Mouse (Mus musculus): Measurements from ENCODE around the gene Sumo1. TPM values are rescaled to one million over a fixed set of nuclear protein-coding genes. Genes with fewer than 3 reads are reported as not detected.

Sumo1 gene
- 97.7 TPM for polyA plus RNA-seq (2012; fragmentation: generic; extraction: Trizol)
- long read RNA-seq, experiment 1, transcript Sumo1-201 (5 exons, 1,215 nt): major isoform, 262 of 293 reads
- long read RNA-seq, experiment 1, partial matches to known transcripts: 1 of 293 reads
- long read RNA-seq, experiment 1, other reads (novel, unspliced or antisense): 30 of 293 reads
- long read RNA-seq, experiment 2, transcript Sumo1-201 (5 exons, 1,215 nt): major isoform, 175 of 188 reads
- long read RNA-seq, experiment 2, partial matches to known transcripts: 1 of 188 reads
- long read RNA-seq, experiment 2, other reads (novel, unspliced or antisense): 12 of 188 reads

DNA sequence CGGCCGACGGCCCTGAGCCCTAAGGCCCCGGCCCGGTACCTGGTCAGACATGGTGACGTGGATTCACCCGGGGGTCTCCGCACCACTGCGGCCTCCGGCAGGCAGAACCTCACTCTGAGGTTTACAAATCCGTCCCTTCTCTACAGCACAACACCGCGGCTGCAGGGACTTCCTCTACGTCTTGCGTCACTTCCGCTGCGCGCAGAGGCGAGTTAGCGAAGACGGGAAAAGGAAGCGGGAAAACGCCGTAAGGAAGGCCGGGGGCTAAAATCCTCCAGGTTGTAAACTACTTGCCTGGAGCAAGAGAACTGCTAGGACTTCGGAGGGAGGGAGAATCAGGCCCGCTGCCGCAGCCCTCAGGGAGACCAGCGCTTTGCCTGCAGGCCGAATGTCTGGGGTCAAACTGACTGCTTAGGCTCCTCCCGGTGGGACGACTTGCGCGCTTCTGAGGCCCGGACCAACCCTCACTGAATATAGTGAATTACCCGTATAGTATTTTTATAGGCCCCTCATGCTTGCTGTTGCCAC is at the start of gene Sumo1:
TSS of gene Sumo1 (minus strand) at position 194 of the 528 bp plus-strand sequence.
- H3K36me3 ChIP-seq (ENCODE audit: control insufficient read depth, insufficient read depth): peaks cover 10% of the 10 kb centered on the region
- peak within 1 kb of the TSS; percentile 92 for H3K4me3 ChIP-seq (ENCODE audit: insufficient read depth, poor library complexity, severe bottlenecking)
- peak within 1 kb of the TSS; percentile 97 for H3ac ChIP-seq (ENCODE audit: control insufficient read depth, insufficient read length, low read depth)
- peaks cover 71% of the 10 kb centered on the region for H3K79me2 ChIP-seq (ENCODE audit: control insufficient read depth, insufficient read depth)
- TF ChIP-seq MYOG (IDR thresholded peaks at IDR 0.05; ENCODE audit: control insufficient read depth, extremely low read depth, insufficient read length): no peak
- TF ChIP-seq CEBPB (IDR thresholded peaks at IDR 0.05; ENCODE audit: low read depth): peak; percentile 73
- H3K79me3 ChIP-seq (ENCODE audit: low read depth): peaks cover 61% of the 10 kb centered on the region
- H3K27me3 ChIP-seq (ENCODE audit: control insufficient read depth, insufficient read depth, insufficient read length): no peaks in the 10 kb centered on the region

DNA sequence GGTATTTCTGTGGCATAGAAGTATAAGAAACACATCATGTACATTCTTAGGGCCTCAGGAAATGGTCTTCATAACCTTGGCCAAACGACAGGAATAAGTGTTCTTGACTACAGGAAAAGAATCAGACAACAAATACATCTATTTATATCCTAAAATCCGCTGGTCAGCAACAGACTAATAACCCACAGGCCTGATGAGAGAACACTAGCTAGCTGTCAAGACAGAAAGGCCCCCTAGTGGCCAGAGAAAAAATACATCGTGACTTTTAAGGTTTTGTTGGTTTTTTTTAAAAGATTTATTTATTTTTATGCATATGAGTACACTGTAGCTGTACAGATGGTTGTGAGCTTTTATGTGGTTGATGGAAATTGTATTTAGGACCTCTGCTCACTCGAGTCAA is 49.3 kb upstream of the Sumo1 start:
- H3K79me3 ChIP-seq (ENCODE audit: low read depth): peaks cover 3% of the 10 kb centered on the region
- H3K27me3 ChIP-seq (ENCODE audit: control insufficient read depth, insufficient read depth, insufficient read length): no peaks in the 10 kb centered on the region
- H3ac ChIP-seq (ENCODE audit: control insufficient read depth, insufficient read length, low read depth): no peak overlapping the region
- TF ChIP-seq MYOD1 (IDR thresholded peaks at IDR 0.05; ENCODE audit: control insufficient read depth, insufficient read length, low read depth): no peak
- no peak for TF ChIP-seq FOSL1 (IDR thresholded peaks at IDR 0.05; ENCODE audit: insufficient read depth, low read length, poor library complexity, severe bottlenecking)
- no peak for TF ChIP-seq MYOG (IDR thresholded peaks at IDR 0.05; ENCODE audit: control insufficient read depth, extremely low read depth, insufficient read length)
- no peak for TF ChIP-seq CEBPB (IDR thresholded peaks at IDR 0.05; ENCODE audit: low read depth)
- TF ChIP-seq USF1 (IDR thresholded peaks at IDR 0.05; ENCODE audit: low read depth): no peak
- TF ChIP-seq CTCF (IDR thresholded peaks at IDR 0.05; ENCODE audit: control insufficient read depth, insufficient read depth, insufficient read length): no peak
- no peak for TF ChIP-seq MAX (IDR thresholded peaks at IDR 0.05)
- H3K79me2 ChIP-seq (ENCODE audit: control insufficient read depth, insufficient read depth): peaks cover 27% of the 10 kb centered on the region
- H3K4me3 ChIP-seq (ENCODE audit: insufficient read depth, poor library complexity, severe bottlenecking): no peak overlapping the region
- H3K36me3 ChIP-seq (ENCODE audit: control insufficient read depth, insufficient read depth): peaks cover 69% of the 10 kb centered on the region

DNA sequence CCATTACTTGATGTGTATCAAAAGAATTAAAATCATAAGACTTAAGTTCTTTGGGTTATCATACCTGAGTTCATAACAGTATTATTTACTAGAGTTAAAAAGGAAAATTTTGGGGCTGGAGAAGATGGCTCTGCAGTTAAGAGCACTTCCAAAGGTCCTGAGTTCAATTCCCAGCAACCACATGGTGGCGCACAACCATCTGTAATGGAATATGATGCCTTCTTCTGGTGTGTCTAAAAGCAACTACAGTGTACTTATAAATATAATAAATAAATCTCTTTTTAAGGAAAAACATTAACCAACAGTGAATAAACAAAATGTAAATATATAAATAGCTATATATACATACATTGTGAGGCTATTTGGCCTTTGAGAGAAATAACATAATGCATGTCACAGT is 31.1 kb upstream of the Sumo1 start:
- peaks cover 67% of the 10 kb centered on the region for H3K79me2 ChIP-seq (ENCODE audit: control insufficient read depth, insufficient read depth)
- H3K36me3 ChIP-seq (ENCODE audit: control insufficient read depth, insufficient read depth): peaks cover 98% of the 10 kb centered on the region

DNA sequence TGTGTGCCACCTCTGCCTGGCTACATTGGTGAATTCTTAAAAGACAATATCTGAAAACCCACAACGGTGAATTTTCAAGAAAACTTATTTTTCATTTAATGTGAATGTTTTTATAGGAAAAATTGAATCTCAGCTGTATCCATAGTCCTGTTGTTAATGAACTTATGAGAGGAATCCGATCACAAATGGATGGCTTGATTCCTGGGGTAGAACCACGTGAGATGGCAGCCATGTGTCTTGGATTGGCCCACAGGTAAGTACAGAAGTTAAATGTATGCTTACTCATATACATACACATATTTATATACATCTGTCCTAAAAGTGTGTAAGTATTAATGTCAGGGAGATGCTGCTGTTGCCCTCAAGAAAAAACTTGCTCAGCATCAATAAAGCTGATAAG is 27.6 kb upstream of the Sumo1 start:
- TF ChIP-seq MYOG (IDR thresholded peaks at IDR 0.05; ENCODE audit: control insufficient read depth, extremely low read depth, insufficient read length): no peak
- Histone ChIP-seq H3K79me3 (ENCODE audit: low read depth) (peaks cover 38% of the 10 kb centered on the region), H3K36me3 (ENCODE audit: control insufficient read depth, insufficient read depth) (peaks cover 98% of the 10 kb centered on the region), H3K4me3 (ENCODE audit: insufficient read depth, poor library complexity, severe bottlenecking) (no peak overlapping the region), H3K79me2 (ENCODE audit: control insufficient read depth, insufficient read depth) (peaks cover 82% of the 10 kb centered on the region), H3K27me3 (ENCODE audit: control insufficient read depth, insufficient read depth, insufficient read length) (no peaks in the 10 kb centered on the region), H3ac (ENCODE audit: control insufficient read depth, insufficient read length, low read depth) (no peak overlapping the region)

More for the DNA sequence above, 31.1 kb upstream of the Sumo1 start:
- TF ChIP-seq CTCF (IDR thresholded peaks at IDR 0.05; ENCODE audit: control insufficient read depth, insufficient read depth, insufficient read length): no peak
- no peak for TF ChIP-seq MAX (IDR thresholded peaks at IDR 0.05)
- TF ChIP-seq FOSL1 (IDR thresholded peaks at IDR 0.05; ENCODE audit: insufficient read depth, low read length, poor library complexity, severe bottlenecking): no peak
- TF ChIP-seq MYOG (IDR thresholded peaks at IDR 0.05; ENCODE audit: control insufficient read depth, extremely low read depth, insufficient read length): no peak
- TF ChIP-seq CEBPB (IDR thresholded peaks at IDR 0.05; ENCODE audit: low read depth): no peak
- no peak for TF ChIP-seq USF1 (IDR thresholded peaks at IDR 0.05; ENCODE audit: low read depth)
- no peak for TF ChIP-seq MYOD1 (IDR thresholded peaks at IDR 0.05; ENCODE audit: control insufficient read depth, insufficient read length, low read depth)
- Histone ChIP-seq H3K27me3 (ENCODE audit: control insufficient read depth, insufficient read depth, insufficient read length) (no peaks in the 10 kb centered on the region), H3K4me3 (ENCODE audit: insufficient read depth, poor library complexity, severe bottlenecking) (no peak overlapping the region), H3K79me3 (ENCODE audit: low read depth) (peaks cover 22% of the 10 kb centered on the region), H3ac (ENCODE audit: control insufficient read depth, insufficient read length, low read depth) (no peak overlapping the region)

DNA sequence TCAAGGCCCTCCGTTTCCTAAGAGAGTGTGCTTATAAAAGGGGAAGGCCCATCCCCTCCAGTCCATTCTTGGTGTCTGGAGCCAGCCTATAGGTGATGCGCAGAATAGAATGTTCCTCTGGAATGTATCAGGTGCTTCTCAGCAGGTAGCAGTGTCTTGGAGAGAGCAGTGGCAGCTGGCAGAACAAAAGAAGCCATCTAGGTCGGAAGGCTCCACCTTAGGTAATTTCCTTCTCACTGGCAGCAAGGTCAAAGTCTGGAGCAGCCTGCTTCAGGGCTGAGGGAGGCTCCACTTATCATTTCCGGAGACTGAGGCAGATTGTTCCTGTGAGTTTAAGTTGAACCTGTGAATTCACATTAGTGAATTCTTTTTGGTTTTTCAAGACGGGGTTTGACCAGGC is 27.1 kb upstream of the Sumo1 start:
- peaks cover 86% of the 10 kb centered on the region for H3K79me2 ChIP-seq (ENCODE audit: control insufficient read depth, insufficient read depth)
- no peak for TF ChIP-seq USF1 (IDR thresholded peaks at IDR 0.05; ENCODE audit: low read depth)
- no peak for TF ChIP-seq CTCF (IDR thresholded peaks at IDR 0.05; ENCODE audit: control insufficient read depth, insufficient read depth, insufficient read length)
- no peak for TF ChIP-seq MYOG (IDR thresholded peaks at IDR 0.05; ENCODE audit: control insufficient read depth, extremely low read depth, insufficient read length)
- TF ChIP-seq MAX (IDR thresholded peaks at IDR 0.05): no peak
- no peak for TF ChIP-seq FOSL1 (IDR thresholded peaks at IDR 0.05; ENCODE audit: insufficient read depth, low read length, poor library complexity, severe bottlenecking)
- TF ChIP-seq MYOD1 (IDR thresholded peaks at IDR 0.05; ENCODE audit: control insufficient read depth, insufficient read length, low read depth): no peak
- TF ChIP-seq CEBPB (IDR thresholded peaks at IDR 0.05; ENCODE audit: low read depth): no peak
- no peak overlapping the region for H3ac ChIP-seq (ENCODE audit: control insufficient read depth, insufficient read length, low read depth)
- peaks cover 98% of the 10 kb centered on the region for H3K36me3 ChIP-seq (ENCODE audit: control insufficient read depth, insufficient read depth)
- H3K4me3 ChIP-seq (ENCODE audit: insufficient read depth, poor library complexity, severe bottlenecking): no peak overlapping the region
- no peaks in the 10 kb centered on the region for H3K27me3 ChIP-seq (ENCODE audit: control insufficient read depth, insufficient read depth, insufficient read length)
- peaks cover 43% of the 10 kb centered on the region for H3K79me3 ChIP-seq (ENCODE audit: low read depth)

DNA sequence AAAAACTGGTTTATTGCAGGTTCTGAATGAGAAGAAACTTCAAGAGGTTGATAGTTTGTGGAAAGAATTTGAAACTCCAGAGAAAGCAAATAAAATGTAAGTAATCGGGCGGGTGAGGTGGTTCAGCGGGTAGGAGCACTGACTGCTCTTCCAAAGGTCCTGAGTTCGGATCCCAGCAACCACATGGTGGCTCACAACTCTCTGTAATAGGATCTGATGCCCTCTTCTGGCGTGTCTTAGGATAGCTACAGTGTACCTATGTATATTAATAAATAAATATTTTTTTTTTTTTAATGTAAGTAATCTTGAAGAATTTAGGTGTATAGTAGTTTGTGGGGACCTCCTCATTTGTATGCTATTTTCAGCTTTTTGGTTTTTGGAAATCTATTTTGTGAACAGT is 19.8 kb upstream of the Sumo1 start:
- Histone ChIP-seq H3K79me2 (ENCODE audit: control insufficient read depth, insufficient read depth) (peaks cover 100% of the 10 kb centered on the region), H3K36me3 (ENCODE audit: control insufficient read depth, insufficient read depth) (peaks cover 96% of the 10 kb centered on the region), H3ac (ENCODE audit: control insufficient read depth, insufficient read length, low read depth) (no peak overlapping the region), H3K27me3 (ENCODE audit: control insufficient read depth, insufficient read depth, insufficient read length) (no peaks in the 10 kb centered on the region), H3K4me3 (ENCODE audit: insufficient read depth, poor library complexity, severe bottlenecking) (no peak overlapping the region), H3K79me3 (ENCODE audit: low read depth) (peaks cover 97% of the 10 kb centered on the region)
- TF ChIP-seq USF1 (IDR thresholded peaks at IDR 0.05; ENCODE audit: low read depth): no peak
- no peak for TF ChIP-seq MYOG (IDR thresholded peaks at IDR 0.05; ENCODE audit: control insufficient read depth, extremely low read depth, insufficient read length)
- no peak for TF ChIP-seq CEBPB (IDR thresholded peaks at IDR 0.05; ENCODE audit: low read depth)
- TF ChIP-seq MAX (IDR thresholded peaks at IDR 0.05): no peak
- no peak for TF ChIP-seq FOSL1 (IDR thresholded peaks at IDR 0.05; ENCODE audit: insufficient read depth, low read length, poor library complexity, severe bottlenecking)
- no peak for TF ChIP-seq MYOD1 (IDR thresholded peaks at IDR 0.05; ENCODE audit: control insufficient read depth, insufficient read length, low read depth)
- no peak for TF ChIP-seq CTCF (IDR thresholded peaks at IDR 0.05; ENCODE audit: control insufficient read depth, insufficient read depth, insufficient read length)

Data from C2C12 (cell line).